Mouse (Mus musculus): Measurements from ENCODE around the gene Sars. TPM values are rescaled to one million over a fixed set of nuclear protein-coding genes. Genes with fewer than 3 reads are reported as not detected.

Sars gene
- total RNA-seq, 2 experiments from 2014 or later = 168 to 202 TPM

- DNase-seq (ENCODE audit: low spot score in 2 of 2) = no peak
These were observed 19.4 kb downstream of the Sars start for GRCm38 (mm10) chr3:108425624-108426018.

- no peak for DNase-seq (ENCODE audit: low spot score in 2 of 2)
These were observed 19.9 kb downstream of the Sars start for GRCm38 (mm10) chr3:108424944-108425623.

- peak in 1 of 2 experiments; percentile 19 for DNase-seq (ENCODE audit: low spot score in 2 of 2)
These were observed 20.9 kb downstream of the Sars start for GRCm38 (mm10) chr3:108423844-108424801.

- no peak for DNase-seq (ENCODE audit: low spot score in 2 of 2)
These were observed 22.0 kb downstream of the Sars start for GRCm38 (mm10) chr3:108423006-108423405.

- peak; percentile 60 to 70 for DNase-seq (ENCODE audit: low spot score in 2 of 2)
These were observed 29.2 kb downstream of the Sars start for GRCm38 (mm10) chr3:108415831-108416223.

- peak; percentile 26 to 36 for DNase-seq (ENCODE audit: low spot score in 2 of 2)
These were observed 29.9 kb downstream of the Sars start, which contains the start of gene Celsr2 for GRCm38 (mm10) chr3:108414857-108415830. Gene Celsr2 (minus strand): TSS chr3:108415552.

- DNase-seq (ENCODE audit: low spot score in 2 of 2) = no peak
These were observed 31.2 kb downstream of the Sars start for GRCm38 (mm10) chr3:108413634-108414360.

GRCm38 (mm10) chr3:108411754-108412121 lies 33.3 kb downstream of the Sars start:
- DNase-seq (ENCODE audit: low spot score in 2 of 2) = no peak

GRCm38 (mm10) chr3:108411026-108411753 lies 33.8 kb downstream of the Sars start:
- no peak for DNase-seq (ENCODE audit: low spot score in 2 of 2)

- no peak for DNase-seq (ENCODE audit: low spot score in 2 of 2)
These were observed 34.7 kb downstream of the Sars start for GRCm38 (mm10) chr3:108410359-108410714.

- DNase-seq (ENCODE audit: low spot score in 2 of 2) = no peak
These were observed 35.2 kb downstream of the Sars start for GRCm38 (mm10) chr3:108409656-108410358.

- DNase-seq (ENCODE audit: low spot score in 2 of 2) = no peak
These were observed 36.4 kb downstream of the Sars start for GRCm38 (mm10) chr3:108408517-108409008.

- no peak for DNase-seq (ENCODE audit: low spot score in 2 of 2)
These were observed 38.6 kb downstream of the Sars start for GRCm38 (mm10) chr3:108406306-108406885.

- DNase-seq (ENCODE audit: low spot score in 2 of 2) = no peak
These were observed 39.3 kb downstream of the Sars start for GRCm38 (mm10) chr3:108405536-108406305.

- DNase-seq (ENCODE audit: low spot score in 2 of 2) = no peak
These were observed 42.5 kb downstream of the Sars start for GRCm38 (mm10) chr3:108402528-108402920.

- peak; percentile 75 for DNase-seq (ENCODE audit: low spot score in 2 of 2)
These were observed 43.1 kb downstream of the Sars start for GRCm38 (mm10) chr3:108401692-108402527.

- DNase-seq (ENCODE audit: low spot score in 2 of 2) = no peak
These were observed 44.6 kb downstream of the Sars start for GRCm38 (mm10) chr3:108400442-108400841.
